Mouse (Mus musculus): Measurements from ENCODE around the gene Rtn4. TPM values are rescaled to one million over a fixed set of nuclear protein-coding genes. Genes with fewer than 3 reads are reported as not detected.

The Rtn4 gene
- total and polyA plus RNA-seq, 2 experiments from 2014 or later: 135 to 243 TPM

GRCm38 (mm10) chr11:29686176-29686575, 6.6 kb upstream of the Rtn4 start:
- Histone ChIP-seq H3K9me3 (ENCODE audit: low read length) (no peaks in the 10 kb centered on the region), H3K4me2 (ENCODE audit: low read depth, low read length) (no peak overlapping the region), H3K27ac (no peak overlapping the region), H3K9ac (replicated peaks; ENCODE audit: low read length) (no peak overlapping the region), H3K27me3 (ENCODE audit: insufficient read depth, low read length) (no peaks in the 10 kb centered on the region), H3K4me1 (ENCODE audit: insufficient read depth, low read length) (no peaks in the 10 kb centered on the region), H3K4me3 (ENCODE audit: low read length) (no peak overlapping the region), H3K36me3 (ENCODE audit: insufficient read depth, low read length) (no peaks in the 10 kb centered on the region)
- 90% methylated on average over 2 of the region's 2 CpGs for WGBS
- no peak for TF ChIP-seq CTCF (IDR thresholded peaks at IDR 0.05; ENCODE audit: low read depth)
- ATAC-seq (no peak), DNase-seq (ENCODE audit: low spot score) (no peak)

GRCm38 (mm10) chr11:29691556-29691955, 1.2 kb upstream of the Rtn4 start:
- Histone ChIP-seq H3K4me2 (ENCODE audit: low read depth, low read length) (no peak overlapping the region), H3K27ac (no peak overlapping the region), H3K27me3 (ENCODE audit: insufficient read depth, low read length) (no peaks in the 10 kb centered on the region), H3K36me3 (ENCODE audit: insufficient read depth, low read length) (no peaks in the 10 kb centered on the region), H3K4me3 (ENCODE audit: low read length) (no peak overlapping the region), H3K9ac (replicated peaks; ENCODE audit: low read length) (no peak overlapping the region), H3K9me3 (ENCODE audit: low read length) (no peaks in the 10 kb centered on the region), H3K4me1 (ENCODE audit: insufficient read depth, low read length) (no peaks in the 10 kb centered on the region)
- DNase-seq (ENCODE audit: low spot score) (no peak), ATAC-seq (no peak)
- 81% methylated on average over 1 of the region's 1 CpGs for WGBS
- no peak for TF ChIP-seq CTCF (IDR thresholded peaks at IDR 0.05; ENCODE audit: low read depth)

GRCm38 (mm10) chr11:29692111-29692682, 550 bp upstream of the Rtn4 start:
- Histone ChIP-seq H3K27me3 (ENCODE audit: insufficient read depth, low read length) (no peaks in the 10 kb centered on the region), H3K4me3 (ENCODE audit: low read length) (peak overlapping the region; percentile 90), H3K27ac (no peak overlapping the region), H3K4me1 (ENCODE audit: insufficient read depth, low read length) (no peaks in the 10 kb centered on the region), H3K9ac (replicated peaks; ENCODE audit: low read length) (no peak overlapping the region), H3K36me3 (ENCODE audit: insufficient read depth, low read length) (no peaks in the 10 kb centered on the region), H3K4me2 (ENCODE audit: low read depth, low read length) (peak overlapping the region; percentile 76), H3K9me3 (ENCODE audit: low read length) (no peaks in the 10 kb centered on the region)
- DNase-seq (ENCODE audit: low spot score) (no peak), ATAC-seq (no peak)
- peak; percentile 58 for TF ChIP-seq CTCF (IDR thresholded peaks at IDR 0.05; ENCODE audit: low read depth)
- WGBS: 25% methylated on average over 12 of the region's 12 CpGs

GRCm38 (mm10) chr11:29693576-29694410, 1.0 kb downstream of the Rtn4 start:
- peak; percentile 77 for ATAC-seq
- peak; percentile 91 for DNase-seq (ENCODE audit: low spot score)
- H3K9ac ChIP-seq (replicated peaks; ENCODE audit: low read length): peak overlapping the region; percentile 87
- no peaks in the 10 kb centered on the region for H3K9me3 ChIP-seq (ENCODE audit: low read length)
- H3K27me3 ChIP-seq (ENCODE audit: insufficient read depth, low read length): no peaks in the 10 kb centered on the region
- H3K4me2 ChIP-seq (ENCODE audit: low read depth, low read length): peak overlapping the region; percentile 76
- no peaks in the 10 kb centered on the region for H3K36me3 ChIP-seq (ENCODE audit: insufficient read depth, low read length)
- WGBS: under 1% methylated on average over 48 of the region's 53 CpGs
- H3K4me1 ChIP-seq (ENCODE audit: insufficient read depth, low read length): no peaks in the 10 kb centered on the region
- H3K4me3 ChIP-seq (ENCODE audit: low read length): peak overlapping the region; percentile 90
- peak; percentile 74 for TF ChIP-seq CTCF (IDR thresholded peaks at IDR 0.05; ENCODE audit: low read depth)
- peak overlapping the region; percentile 97 for H3K27ac ChIP-seq

- ATAC-seq (no peak), DNase-seq (ENCODE audit: low spot score) (no peak)
- Histone ChIP-seq H3K4me1 (ENCODE audit: insufficient read depth, low read length) (no peaks in the 10 kb centered on the region), H3K27ac (no peak overlapping the region), H3K4me2 (ENCODE audit: low read depth, low read length) (peak overlapping the region; percentile 76), H3K9me3 (ENCODE audit: low read length) (no peaks in the 10 kb centered on the region), H3K27me3 (ENCODE audit: insufficient read depth, low read length) (no peaks in the 10 kb centered on the region), H3K4me3 (ENCODE audit: low read length) (peak overlapping the region; percentile 90), H3K36me3 (ENCODE audit: insufficient read depth, low read length) (no peaks in the 10 kb centered on the region), H3K9ac (replicated peaks; ENCODE audit: low read length) (no peak overlapping the region)
- TF ChIP-seq CTCF (IDR thresholded peaks at IDR 0.05; ENCODE audit: low read depth): no peak
Measured at GRCm38 (mm10) chr11:29694754-29695153, 2.0 kb downstream of the Rtn4 start.

GRCm38 (mm10) chr11:29702721-29703120, 10.0 kb downstream of the Rtn4 start:
- no peak overlapping the region for H3K9ac ChIP-seq (replicated peaks; ENCODE audit: low read length)
- ATAC-seq: no peak
- H3K4me3 ChIP-seq (ENCODE audit: low read length): no peak overlapping the region
- 0 out of 2 replicates have a peak, but pooled peaks cover 5% of the 10 kb centered on the region for H3K4me1 ChIP-seq (ENCODE audit: insufficient read depth, low read length)
- DNase-seq (ENCODE audit: low spot score): no peak
- no peak for TF ChIP-seq CTCF (IDR thresholded peaks at IDR 0.05; ENCODE audit: low read depth)
- H3K4me2 ChIP-seq (ENCODE audit: low read depth, low read length): no peak overlapping the region
- peaks cover 4% of the 10 kb centered on the region for H3K36me3 ChIP-seq (ENCODE audit: insufficient read depth, low read length)
- H3K27ac ChIP-seq: no peak overlapping the region
- H3K27me3 ChIP-seq (ENCODE audit: insufficient read depth, low read length): no peaks in the 10 kb centered on the region
- no peaks in the 10 kb centered on the region for H3K9me3 ChIP-seq (ENCODE audit: low read length)
- 62% methylated on average over 3 of the region's 3 CpGs for WGBS

GRCm38 (mm10) chr11:29705263-29705662, 12.5 kb downstream of the Rtn4 start:
- Histone ChIP-seq H3K9me3 (ENCODE audit: low read length) (no peaks in the 10 kb centered on the region), H3K27me3 (ENCODE audit: insufficient read depth, low read length) (no peaks in the 10 kb centered on the region), H3K4me3 (ENCODE audit: low read length) (no peak overlapping the region), H3K27ac (no peak overlapping the region), H3K4me2 (ENCODE audit: low read depth, low read length) (no peak overlapping the region), H3K4me1 (ENCODE audit: insufficient read depth, low read length) (0 out of 2 replicates have a peak, but pooled peaks cover 5% of the 10 kb centered on the region), H3K36me3 (ENCODE audit: insufficient read depth, low read length) (peaks cover 11% of the 10 kb centered on the region), H3K9ac (replicated peaks; ENCODE audit: low read length) (no peak overlapping the region)
- no peak for ATAC-seq
- no peak for TF ChIP-seq CTCF (IDR thresholded peaks at IDR 0.05; ENCODE audit: low read depth)
- DNase-seq (ENCODE audit: low spot score): no peak
